Mouse (Mus musculus): ENCODE results near the gene Apoa2.

The Apoa2 gene

GRCm38 (mm10) chr1:171204249-171204644, 20.6 kb upstream of the Apoa2 start:
- in situ Hi-C loops (cut with MboI, MseI) = loop anchor here (10.0 kb wide), 1 partner anchor 1249 kb away; no protein-coding TSS in a partner anchor

DNA sequence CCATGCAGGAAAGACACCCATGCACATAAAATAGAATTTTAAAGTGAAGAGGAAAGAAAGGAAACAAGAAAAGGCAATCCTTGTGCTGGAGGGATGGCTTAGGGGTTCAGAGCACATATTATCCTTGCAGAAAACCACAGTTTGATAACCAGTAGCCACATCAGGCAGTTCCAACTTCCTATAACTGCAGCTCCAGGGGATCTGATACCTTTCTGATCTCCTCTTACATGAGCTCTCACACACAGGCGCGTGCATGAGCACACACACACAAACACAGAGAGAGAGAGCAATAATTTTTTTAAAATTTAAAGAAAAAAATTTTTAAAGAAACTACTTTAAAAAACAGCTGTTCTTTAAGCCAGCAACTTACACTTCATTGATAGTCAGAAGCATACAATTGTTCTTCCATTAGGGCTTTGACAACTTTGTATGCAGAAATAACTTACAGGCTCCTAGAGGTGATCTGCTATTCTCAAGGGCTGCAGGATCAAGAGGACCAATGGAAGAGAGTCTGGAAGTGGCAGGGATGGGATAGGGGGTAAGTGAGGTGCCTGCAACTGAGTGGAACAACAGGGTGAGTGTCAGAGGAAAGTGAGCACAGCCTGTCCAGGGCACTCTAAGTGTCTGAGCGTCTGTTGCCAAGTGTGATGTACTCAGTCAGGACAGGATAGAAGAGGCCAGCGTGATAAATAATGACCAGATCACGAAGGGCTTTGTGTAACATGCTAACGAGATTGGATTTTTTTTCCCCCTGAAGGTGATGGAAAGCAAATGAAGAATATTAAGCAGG, 19.0 kb upstream of the Apoa2 start:
- in situ Hi-C loops (cut with MboI, MseI) = loop anchor here (10.0 kb wide), 1 partner anchor 1251 kb away; no protein-coding TSS in a partner anchor

GRCm38 (mm10) chr1:171209409-171209808, 15.4 kb upstream of the Apoa2 start:
- in situ Hi-C loops (cut with MboI, MseI) = loop anchor here (10.0 kb wide), 1 partner anchor 1255 kb away; no protein-coding TSS in a partner anchor

DNA sequence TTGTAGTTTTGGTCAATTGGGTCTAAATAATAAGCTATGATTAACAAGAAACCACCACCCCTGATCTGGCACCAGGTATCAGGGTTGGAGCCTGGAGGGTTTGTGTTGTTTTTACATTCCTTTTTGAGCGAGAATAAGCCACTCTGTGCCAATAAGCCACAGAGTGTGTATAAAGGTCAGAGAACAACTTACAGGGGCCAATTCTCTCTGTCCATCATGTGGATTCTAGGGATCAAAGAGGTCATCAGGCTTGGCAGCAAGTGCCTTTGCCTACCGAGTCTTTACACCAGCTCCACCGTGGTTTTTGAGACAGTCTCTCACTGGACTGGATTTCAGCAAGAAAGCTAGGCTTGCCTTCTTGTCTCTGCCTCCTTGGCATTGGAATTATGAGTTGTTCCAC, 12.0 kb upstream of the Apoa2 start:
- in situ Hi-C loops (cut with MboI, MseI) = loop anchor here (5.0 kb wide), 1 partner anchor 41 kb away; no protein-coding TSS in a partner anchor

DNA sequence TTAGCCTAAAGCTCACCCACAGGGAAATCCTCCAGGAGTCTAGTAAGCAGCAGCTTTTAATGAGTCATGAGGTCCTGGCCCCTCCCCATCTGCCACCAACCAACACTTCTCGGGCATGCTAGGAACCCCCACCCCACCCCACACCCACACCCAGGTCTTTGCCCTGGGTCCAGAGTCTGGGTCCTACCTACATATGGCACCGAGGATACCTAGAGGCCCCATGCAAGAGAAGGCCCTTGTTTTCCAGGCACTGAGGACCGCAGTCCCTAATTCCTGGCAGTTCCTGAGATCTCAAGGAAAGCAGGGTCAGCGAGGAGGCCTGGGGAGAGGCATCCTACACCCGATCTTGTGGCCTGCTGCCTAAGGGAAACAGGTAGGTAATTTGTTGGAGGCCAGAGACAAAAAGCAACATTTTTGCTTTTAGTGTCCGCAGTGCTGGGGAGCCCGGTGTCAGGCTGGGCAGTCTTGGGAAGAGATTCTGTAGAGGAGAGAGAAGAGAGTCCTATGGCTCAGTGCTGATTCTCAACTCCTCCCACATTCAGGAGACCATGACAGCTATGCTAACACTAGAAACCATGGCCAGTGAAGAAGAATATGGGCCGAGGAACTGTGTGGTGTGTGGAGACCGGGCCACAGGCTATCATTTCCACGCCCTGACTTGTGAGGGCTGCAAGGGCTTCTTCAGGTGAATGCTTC, 10.9 kb upstream of the Apoa2 start, which contains the start of gene Nr1i3:
Gene Nr1i3, plus strand, starts transcription at position 170 of the 696 bp plus-strand sequence.
- in situ Hi-C loops (cut with MboI, MseI) = loop anchor here (5.0 kb wide), 1 partner anchor 42 kb away; no protein-coding TSS in a partner anchor

GRCm38 (mm10) chr1:171216241-171216955, 8.5 kb upstream of the Apoa2 start:
- in situ Hi-C loops (cut with MboI, MseI) = no loop called here

DNA sequence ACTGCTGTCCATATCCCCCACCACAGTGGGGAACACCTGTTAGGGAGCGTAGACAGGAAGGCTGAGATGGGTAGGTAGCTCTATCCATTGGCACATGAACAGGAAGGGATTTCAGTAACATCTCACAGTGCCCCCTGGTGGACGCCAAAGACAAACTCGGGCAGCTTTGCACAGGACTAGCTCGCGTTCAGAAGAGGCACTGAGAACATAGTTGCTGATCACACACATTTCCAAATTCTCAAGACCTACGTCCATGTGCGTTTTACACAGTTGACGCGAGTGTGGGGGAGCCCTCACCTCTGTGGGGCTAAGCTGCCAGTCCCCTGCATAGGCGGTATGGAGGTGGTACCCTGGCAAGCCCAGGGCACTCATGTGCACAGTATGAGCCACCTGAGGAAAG, 4.0 kb upstream of the Apoa2 start:
- in situ Hi-C loops (cut with MboI, MseI) = loop anchor here (5.0 kb wide), 1 partner anchor 99 kb away; no protein-coding TSS in a partner anchor

DNA sequence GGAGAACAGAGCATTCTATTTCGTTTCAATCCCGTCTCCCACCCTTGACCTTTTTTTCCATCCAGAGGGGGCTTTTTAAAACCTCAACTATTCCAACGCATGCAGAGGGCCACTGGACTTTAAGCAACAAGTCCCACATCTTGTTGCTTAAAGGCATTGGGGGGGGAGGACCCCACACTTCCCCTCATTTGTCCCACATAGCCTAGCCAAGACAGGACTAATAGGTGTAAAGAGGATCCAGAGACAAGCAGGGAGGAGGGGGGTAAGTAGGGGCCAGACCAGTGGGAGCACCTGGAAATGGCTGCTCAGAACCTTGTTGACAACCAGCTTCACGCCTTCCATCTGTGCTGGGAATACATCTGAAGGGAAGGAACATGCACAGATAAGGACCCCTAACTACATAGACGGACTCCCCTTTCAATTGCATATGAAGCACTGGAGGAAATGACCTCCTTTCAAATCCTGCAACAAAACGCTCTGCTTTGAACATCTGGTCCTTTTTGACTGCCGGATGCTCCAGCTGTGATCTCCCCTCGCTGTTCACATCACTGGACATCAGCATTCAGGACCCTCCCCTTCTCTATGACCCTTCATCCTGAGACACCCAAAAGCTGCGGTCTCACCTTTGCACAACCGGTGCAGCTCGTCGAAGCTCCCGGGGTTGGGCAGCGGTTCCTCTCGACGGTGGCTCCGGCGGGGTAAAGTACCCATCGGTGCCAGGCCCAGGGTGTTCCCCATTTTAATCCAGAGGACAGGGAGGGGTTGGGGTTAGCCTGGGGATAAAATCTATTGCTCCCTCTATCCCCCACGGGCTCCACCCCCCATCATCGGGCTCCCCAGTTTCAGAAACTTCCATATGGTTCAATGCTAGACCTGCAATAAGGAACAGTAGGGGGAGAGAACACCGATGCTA, 3.3 kb upstream of the Apoa2 start:
- in situ Hi-C loops (cut with MboI, MseI) = loop anchor here (5.0 kb wide), 1 partner anchor 99 kb away; no protein-coding TSS in a partner anchor

GRCm38 (mm10) chr1:171222238-171223155, 2.4 kb upstream of the Apoa2 start, which contains the start of gene Tomm40l:
TSS of gene Tomm40l (minus strand) at chr1:171222514.
- in situ Hi-C loops (cut with MboI, MseI) = loop anchor here (5.0 kb wide), 1 partner anchor 100 kb away; no protein-coding TSS in a partner anchor

GRCm38 (mm10) chr1:171223168-171223567, 1.7 kb upstream of the Apoa2 start:
- in situ Hi-C loops (cut with MboI, MseI) = loop anchor here (5.0 kb wide), 1 partner anchor 101 kb away; no protein-coding TSS in a partner anchor

GRCm38 (mm10) chr1:171223796-171224195, 1.1 kb upstream of the Apoa2 start:
- in situ Hi-C loops (cut with MboI, MseI) = loop anchor here (5.0 kb wide), 1 partner anchor 101 kb away; no protein-coding TSS in a partner anchor

GRCm38 (mm10) chr1:171226780-171227179, 1.9 kb downstream of the Apoa2 start:
- in situ Hi-C loops (cut with MboI, MseI) = no loop called here

DNA sequence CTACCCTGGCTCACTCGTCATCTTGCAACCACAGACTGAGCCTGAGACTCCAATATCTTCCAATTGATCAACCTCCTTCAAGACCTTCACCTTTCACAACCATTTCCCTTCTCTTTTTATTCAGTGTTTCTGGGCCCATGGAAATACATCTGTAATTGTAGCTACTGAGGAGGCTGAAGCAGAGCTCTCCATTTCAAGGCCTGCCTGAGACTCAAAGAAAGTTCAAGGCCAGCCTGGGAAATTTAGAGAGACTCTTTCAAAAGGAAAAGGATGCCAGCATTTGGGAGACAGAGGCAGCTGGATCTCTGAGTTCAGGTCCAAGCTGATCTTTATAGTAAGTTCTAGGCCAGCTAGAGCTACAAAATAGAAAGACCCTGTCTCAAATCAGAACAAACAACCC, 3.0 kb downstream of the Apoa2 start:
- in situ Hi-C loops (cut with MboI, MseI) = no loop called here

DNA sequence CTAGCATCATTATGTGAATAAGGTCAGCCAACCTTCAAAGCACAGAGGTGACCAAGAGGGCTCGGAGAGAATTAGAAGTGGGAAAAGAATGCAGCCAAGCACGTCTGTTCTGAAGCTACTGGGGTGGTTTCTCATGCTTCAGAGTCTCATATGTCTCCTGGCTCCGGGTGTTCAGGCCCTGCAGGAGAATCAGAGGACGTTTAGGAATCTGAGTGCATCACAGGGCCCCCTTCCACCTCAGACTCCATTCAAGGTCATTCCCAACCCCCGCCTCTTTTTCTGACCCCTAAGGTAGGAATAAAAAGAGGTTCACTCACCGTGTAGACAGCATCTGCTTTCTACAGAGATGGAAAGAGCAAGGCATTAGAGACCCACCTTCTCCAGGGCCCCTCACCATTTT, 4.9 kb downstream of the Apoa2 start:
- in situ Hi-C loops (cut with MboI, MseI) = no loop called here

- in situ Hi-C loops (cut with MboI, MseI) = no loop called here
Observed at GRCm38 (mm10) chr1:171230215-171230614, 5.4 kb downstream of the Apoa2 start.

GRCm38 (mm10) chr1:171231844-171232243, 7.0 kb downstream of the Apoa2 start:
- in situ Hi-C loops (cut with MboI, MseI) = no loop called here

GRCm38 (mm10) chr1:171232348-171232747, 7.5 kb downstream of the Apoa2 start:
- in situ Hi-C loops (cut with MboI, MseI) = no loop called here

- in situ Hi-C loops (cut with MboI, MseI) = no loop called here
Observed at GRCm38 (mm10) chr1:171232800-171233730, 8.2 kb downstream of the Apoa2 start.
